Mouse (Mus musculus) spleen, adult 12 weeks (tissue): ENCODE measurements at regions not wholly inside any gene's neighbourhood (a gene's known extent, or its start where the extent isn't known, plus 50 kb on each side); places are given as distances from the start of the nearest gene placed in this dataset.
A peak's percentile ranks its signal among the peaks of the same experiment; 100 is the strongest.

Experiments
- DNase-seq: peaks from one replicate; pipeline ENCODE4 v3.0.0; 2022; ENCODE audit warnings: low spot score

- no peak for DNase-seq
These were observed 81.2 kb upstream of the Atl2 start for GRCm38 (mm10) chr17:79977154-79977571.

- no peak for DNase-seq
These were observed 80.7 kb upstream of the Atl2 start for GRCm38 (mm10) chr17:79976518-79977100.

GRCm38 (mm10) chr17:79975997-79976443, 80.1 kb upstream of the Atl2 start:
- no peak for DNase-seq

DNA sequence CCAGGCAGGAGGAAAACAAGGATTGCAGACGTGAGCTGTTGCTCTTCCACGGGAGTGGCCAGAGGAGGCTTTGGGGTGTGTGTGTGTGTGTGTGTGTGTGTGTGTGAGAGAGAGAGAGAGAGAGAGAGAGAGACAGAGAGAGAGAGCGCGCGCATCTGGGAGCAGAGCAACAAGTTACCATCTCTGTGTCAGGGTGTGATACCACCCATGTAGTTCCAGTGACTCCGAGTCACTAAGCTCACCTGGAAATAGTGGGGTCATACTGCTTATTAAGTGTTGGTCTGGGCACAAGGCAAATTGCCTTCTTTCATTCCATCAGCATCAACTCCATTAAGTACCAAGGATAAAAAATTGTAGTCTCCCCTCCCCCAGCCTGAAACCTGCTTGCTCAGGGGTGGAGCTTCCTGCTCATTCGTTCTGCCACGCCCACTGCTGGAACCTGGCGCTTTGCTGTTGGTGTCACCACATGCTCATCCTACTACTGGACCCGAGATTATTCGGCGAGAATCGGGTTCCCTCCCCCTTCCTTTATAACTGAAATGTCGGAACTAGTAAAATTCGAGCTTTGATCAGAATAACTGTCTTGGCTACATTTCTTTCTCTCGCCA, 79.3 kb upstream of the Atl2 start:
- peak; percentile 11 for DNase-seq

- no peak for DNase-seq
These were observed 75.9 kb upstream of the Atl2 start for GRCm38 (mm10) chr17:79971721-79972336.

- DNase-seq, result no peak
These were observed 73.6 kb upstream of the Atl2 start for GRCm38 (mm10) chr17:79969500-79969972.

DNA sequence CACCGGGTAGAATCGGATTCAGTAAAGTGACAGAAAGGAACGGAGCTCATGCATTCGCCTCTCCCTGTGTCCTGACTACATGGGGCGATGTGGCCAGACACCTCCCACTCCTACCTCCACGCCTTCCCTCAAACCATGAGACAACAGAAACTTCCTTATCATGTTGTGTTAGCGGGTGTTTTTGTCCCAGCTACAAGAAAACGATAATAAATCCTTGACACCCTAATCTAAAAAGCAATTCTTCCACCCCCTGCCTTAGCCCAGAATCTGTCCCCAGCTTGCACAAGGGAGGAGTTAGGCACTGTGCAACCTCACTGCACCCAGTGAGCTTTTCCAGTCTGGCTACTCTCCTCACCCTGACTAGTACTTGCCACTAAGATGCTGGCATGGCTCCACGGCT, 72.9 kb upstream of the Atl2 start:
- no peak for DNase-seq

- DNase-seq, result no peak
These were observed 71.1 kb upstream of the Atl2 start for GRCm38 (mm10) chr17:79966981-79967380.

- no peak for DNase-seq
These were observed 69.7 kb upstream of the Atl2 start for GRCm38 (mm10) chr17:79965625-79966024.

GRCm38 (mm10) chr17:79964850-79965249, 68.9 kb upstream of the Atl2 start:
- DNase-seq, result no peak

- DNase-seq, result no peak
These were observed 67.4 kb upstream of the Atl2 start for GRCm38 (mm10) chr17:79963330-79963729.

GRCm38 (mm10) chr17:79961391-79961790, 65.5 kb upstream of the Atl2 start:
- DNase-seq, result no peak

DNA sequence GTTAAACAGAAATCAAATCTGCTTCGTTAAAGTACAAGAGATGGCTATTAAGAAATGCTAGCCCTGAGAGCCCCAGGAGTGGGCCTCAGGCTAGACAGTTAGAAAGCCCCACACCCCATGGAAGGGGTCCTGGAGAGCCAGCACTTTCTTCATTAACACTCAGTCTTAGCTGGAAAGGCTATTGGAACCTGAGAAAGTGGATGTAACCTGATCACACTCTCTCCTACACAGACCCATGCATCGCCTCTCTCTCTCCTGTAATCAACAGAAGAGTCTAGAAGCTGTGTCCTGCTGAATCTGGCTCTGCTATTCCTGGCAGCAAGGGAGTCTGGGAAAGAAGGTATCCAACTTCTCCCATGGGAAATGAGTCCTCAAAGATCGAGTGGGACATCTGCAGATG, 64.8 kb upstream of the Atl2 start:
- DNase-seq, result no peak

- DNase-seq, result no peak
These were observed 59.3 kb upstream of the Atl2 start for GRCm38 (mm10) chr17:79955267-79955666.

DNA sequence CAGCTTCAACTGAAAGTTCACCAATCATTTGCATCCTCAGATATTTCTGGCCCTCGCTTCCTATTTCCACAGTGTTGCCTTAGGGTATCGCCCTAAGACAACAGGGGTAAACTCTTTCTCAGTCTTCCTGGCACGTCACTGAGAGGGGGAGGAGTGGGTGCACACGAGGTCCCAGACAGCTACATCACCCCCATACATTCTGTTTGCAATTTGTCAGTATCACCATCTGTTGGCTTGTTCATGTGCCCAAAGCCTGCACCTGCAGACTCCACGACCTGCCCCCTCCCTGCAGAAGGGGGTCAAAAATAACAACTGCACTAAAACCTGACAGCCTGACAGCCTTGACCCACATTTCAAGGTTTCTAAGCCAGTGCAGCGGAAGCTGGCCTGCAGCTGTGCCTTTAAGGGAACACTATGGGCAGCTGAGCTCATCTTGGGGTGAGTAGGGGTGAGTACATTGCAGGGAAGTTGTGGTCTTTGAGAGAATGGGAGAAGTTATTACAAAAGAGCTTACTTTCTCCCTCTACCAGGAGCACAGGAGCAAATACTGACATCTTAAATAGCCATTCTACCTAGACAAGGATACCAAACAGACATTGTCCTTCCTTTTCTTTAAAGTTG, 58.8 kb upstream of the Atl2 start:
- no peak for DNase-seq

DNA sequence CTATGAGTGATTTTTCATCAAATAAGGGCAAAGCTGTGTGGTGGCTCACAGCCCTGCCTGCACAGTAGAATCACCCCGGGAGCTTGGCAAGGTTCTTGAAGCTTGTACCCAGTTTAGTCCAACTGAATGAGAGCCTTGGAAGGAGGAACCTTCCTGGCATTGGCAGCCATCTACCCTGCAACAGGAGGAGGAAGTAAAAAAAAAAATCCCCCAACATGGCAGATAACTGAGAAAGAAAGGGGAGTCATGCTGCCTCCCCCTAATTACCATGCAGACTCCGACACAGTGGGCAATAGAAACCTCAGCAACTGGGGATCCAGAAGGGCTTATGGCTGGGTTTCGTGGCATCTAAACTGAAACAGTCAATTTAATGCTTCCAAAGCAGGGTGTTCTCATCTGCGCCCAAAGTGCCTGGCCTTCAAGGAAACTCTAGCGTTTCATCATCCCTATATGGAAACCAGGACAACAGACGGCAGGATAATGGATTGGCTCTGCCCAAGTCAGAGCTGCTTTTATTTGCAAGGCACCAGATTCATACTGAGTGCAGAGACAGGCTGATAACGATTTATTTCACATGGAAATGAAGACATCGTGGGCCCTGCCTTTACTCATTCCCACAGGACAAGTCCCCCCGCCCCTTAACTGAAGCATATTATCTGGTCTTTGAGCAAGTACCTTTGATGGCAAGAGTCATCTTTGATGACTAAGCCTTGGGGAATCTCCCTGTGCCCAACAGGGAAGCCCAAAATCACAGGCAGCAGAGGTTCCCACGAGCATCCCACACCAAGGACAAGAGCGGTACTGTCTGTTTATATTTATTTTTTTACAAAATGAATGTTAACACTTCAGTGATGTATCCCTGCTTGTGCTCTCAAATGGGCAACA, 52.9 kb upstream of the Atl2 start:
- DNase-seq, result no peak
